Mouse (Mus musculus): ENCODE data around the gene Pde4dip. TPM values are rescaled to one million over a fixed set of nuclear protein-coding genes. Genes with fewer than 3 reads are reported as not detected.

Gene Pde4dip
- polyA plus RNA-seq, 2 experiments, result 4.0 to 6.7 TPM

DNA sequence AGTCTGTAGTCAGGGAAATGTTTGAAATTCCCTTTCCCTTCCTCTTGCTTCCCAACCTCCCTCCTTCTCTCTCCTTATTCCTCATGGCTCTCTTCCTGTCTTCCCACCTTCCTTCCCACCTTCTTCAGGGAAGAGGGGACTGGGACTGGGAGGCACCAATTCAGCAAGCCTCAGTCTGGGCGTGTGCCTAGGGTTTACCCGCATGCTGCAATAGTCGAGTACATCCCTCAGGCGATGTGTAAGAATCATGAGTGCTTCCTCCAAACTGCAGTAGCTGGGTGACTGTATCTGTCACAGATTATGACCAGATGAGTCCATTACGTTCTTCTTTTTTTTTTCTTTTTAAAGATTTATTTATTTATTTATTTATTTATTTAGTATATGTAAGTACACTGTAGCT is 45.3 kb upstream of the Pde4dip start:
- no peak overlapping the region for H3K27ac ChIP-seq

GRCm38 (mm10) chr3:97933251-97933650 is 44.7 kb upstream of the Pde4dip start:
- Histone ChIP-seq H3K4me1 (replicated peaks; ENCODE audit: control insufficient read depth in 2 of 2, insufficient read depth in 2 of 2, low read length in 1 of 2) (peaks cover 10 to 56% of the 10 kb centered on the region in 2 experiments), H3K27ac (no peak overlapping the region), H3K4me3 (ENCODE audit: insufficient read depth in 1 of 2, low read depth in 2 of 2, low read length in 2 of 2) (no peak overlapping the region), H3K4me2 (ENCODE audit: low read depth) (peak overlapping the region; percentile 63), H3K9ac (replicated peaks) (no peak overlapping the region), H3K27me3 (ENCODE audit: control insufficient read depth, insufficient read depth, low read length) (no peaks in the 10 kb centered on the region), H3K9me3 (ENCODE audit: control insufficient read depth, low read length) (no peaks in the 10 kb centered on the region), H3K36me3 (replicated peaks; ENCODE audit: control insufficient read depth, insufficient read depth, low read depth) (no peaks in the 10 kb centered on the region)
- ATAC-seq (ENCODE audit: insufficient read depth) (no peak), DNase-seq (ENCODE audit: low read depth in 3 of 3, low spot score in 3 of 3) (no peak)
- TF ChIP-seq EP300 (IDR thresholded peaks at IDR 0.05; ENCODE audit: low read depth) (no peak), CTCF (IDR thresholded peaks at IDR 0.05; ENCODE audit: low read depth) (no peak)
- 26% methylated on average over 6 of the region's 6 CpGs for WGBS (ENCODE audit: insufficient replicate concordance)

More for the DNA sequence above, 45.3 kb upstream of the Pde4dip start:
- DNase-seq (ENCODE audit: low read depth in 3 of 3, low spot score in 3 of 3) (no peak), ATAC-seq (ENCODE audit: insufficient read depth) (no peak)
- Histone ChIP-seq H3K4me3 (ENCODE audit: insufficient read depth in 1 of 2, low read depth in 2 of 2, low read length in 2 of 2) (no peak overlapping the region), H3K4me2 (ENCODE audit: low read depth) (peak overlapping the region; percentile 63; the same call in 1 of the 2 replicates), H3K9ac (replicated peaks) (no peak overlapping the region), H3K27me3 (ENCODE audit: control insufficient read depth, insufficient read depth, low read length) (no peaks in the 10 kb centered on the region), H3K9me3 (ENCODE audit: control insufficient read depth, low read length) (no peaks in the 10 kb centered on the region), H3K36me3 (replicated peaks; ENCODE audit: control insufficient read depth, insufficient read depth, low read depth) (no peaks in the 10 kb centered on the region), H3K4me1 (replicated peaks; ENCODE audit: control insufficient read depth in 2 of 2, insufficient read depth in 2 of 2, low read length in 1 of 2) (peaks cover 10 to 56% of the 10 kb centered on the region in 2 experiments)
- TF ChIP-seq EP300 (IDR thresholded peaks at IDR 0.05; ENCODE audit: low read depth), result no peak
- TF ChIP-seq CTCF (IDR thresholded peaks at IDR 0.05; ENCODE audit: low read depth), result no peak
- 51% methylated on average over 5 of the region's 5 CpGs for WGBS (ENCODE audit: insufficient replicate concordance)

- Histone ChIP-seq H3K9ac (replicated peaks) (no peak overlapping the region; the same call in 1 of the 2 replicates), H3K27ac (no peak overlapping the region), H3K4me3 (ENCODE audit: insufficient read depth in 1 of 2, low read depth in 2 of 2, low read length in 2 of 2) (no peak overlapping the region), H3K4me1 (replicated peaks; ENCODE audit: control insufficient read depth in 2 of 2, insufficient read depth in 2 of 2, low read length in 1 of 2) (peaks cover 6 to 51% of the 10 kb centered on the region in 2 experiments), H3K36me3 (replicated peaks; ENCODE audit: control insufficient read depth, insufficient read depth, low read depth) (no peaks in the 10 kb centered on the region), H3K27me3 (ENCODE audit: control insufficient read depth, insufficient read depth, low read length) (no peaks in the 10 kb centered on the region), H3K9me3 (ENCODE audit: control insufficient read depth, low read length) (no peaks in the 10 kb centered on the region), H3K4me2 (ENCODE audit: low read depth) (peak overlapping the region; percentile 63)
- DNase-seq (ENCODE audit: low read depth in 3 of 3, low spot score in 3 of 3), result no peak
- no peak for TF ChIP-seq CTCF (IDR thresholded peaks at IDR 0.05; ENCODE audit: low read depth)
- ATAC-seq (ENCODE audit: insufficient read depth), result no peak
- WGBS (ENCODE audit: insufficient replicate concordance), result 21% methylated on average over 11 of the region's 11 CpGs
Measured at GRCm38 (mm10) chr3:97932771-97933170, 44.3 kb upstream of the Pde4dip start.

GRCm38 (mm10) chr3:97932131-97932530 is 43.6 kb upstream of the Pde4dip start:
- Histone ChIP-seq H3K36me3 (replicated peaks; ENCODE audit: control insufficient read depth, insufficient read depth, low read depth) (no peaks in the 10 kb centered on the region), H3K9me3 (ENCODE audit: control insufficient read depth, low read length) (no peaks in the 10 kb centered on the region), H3K4me3 (ENCODE audit: insufficient read depth in 1 of 2, low read depth in 2 of 2, low read length in 2 of 2) (peak overlapping the region; percentile 33 to 38), H3K27ac (no peak overlapping the region), H3K9ac (replicated peaks) (no peak overlapping the region; the same call in 1 of the 2 replicates), H3K27me3 (ENCODE audit: control insufficient read depth, insufficient read depth, low read length) (no peaks in the 10 kb centered on the region), H3K4me2 (ENCODE audit: low read depth) (peak overlapping the region; percentile 63), H3K4me1 (replicated peaks; ENCODE audit: control insufficient read depth in 2 of 2, insufficient read depth in 2 of 2, low read length in 1 of 2) (peaks cover 0 to 48% of the 10 kb centered on the region in 2 experiments)
- ATAC-seq (ENCODE audit: insufficient read depth), result no peak
- DNase-seq (ENCODE audit: low read depth in 3 of 3, low spot score in 3 of 3), result no peak
- 6% methylated on average over 10 of the region's 10 CpGs for WGBS (ENCODE audit: insufficient replicate concordance)
- TF ChIP-seq CTCF (IDR thresholded peaks at IDR 0.05; ENCODE audit: low read depth) (no peak), EP300 (IDR thresholded peaks at IDR 0.05; ENCODE audit: low read depth) (no peak)

GRCm38 (mm10) chr3:97931310-97931885 is 42.9 kb upstream of the Pde4dip start:
- 38% methylated on average over 7 of the region's 7 CpGs for WGBS (ENCODE audit: insufficient replicate concordance)

More at GRCm38 (mm10) chr3:97931310-97931885, 42.9 kb upstream of the Pde4dip start:
- Histone ChIP-seq H3K4me3 (ENCODE audit: insufficient read depth in 1 of 2, low read depth in 2 of 2, low read length in 2 of 2) (no peak overlapping the region), H3K36me3 (replicated peaks; ENCODE audit: control insufficient read depth, insufficient read depth, low read depth) (no peaks in the 10 kb centered on the region), H3K4me2 (ENCODE audit: low read depth) (peak overlapping the region; percentile 63), H3K9me3 (ENCODE audit: control insufficient read depth, low read length) (no peaks in the 10 kb centered on the region), H3K9ac (replicated peaks) (no peak overlapping the region), H3K4me1 (replicated peaks; ENCODE audit: control insufficient read depth in 2 of 2, insufficient read depth in 2 of 2, low read length in 1 of 2) (peaks cover 0 to 44% of the 10 kb centered on the region in 2 experiments), H3K27ac (no peak overlapping the region), H3K27me3 (ENCODE audit: control insufficient read depth, insufficient read depth, low read length) (no peaks in the 10 kb centered on the region)
- ATAC-seq (ENCODE audit: insufficient read depth) (no peak), DNase-seq (ENCODE audit: low read depth in 3 of 3, low spot score in 3 of 3) (no peak)
- TF ChIP-seq EP300 (IDR thresholded peaks at IDR 0.05; ENCODE audit: low read depth) (no peak), CTCF (IDR thresholded peaks at IDR 0.05; ENCODE audit: low read depth) (no peak)
